Mouse (Mus musculus) cerebral cortex, adult 2 months (tissue): ENCODE data around the gene Tmem217.

Experiments used
- WGBS: fragments of 180-500 bp; shearing (Covaris S2); methylation state at CpG from one replicate; pipeline ENCODE4 v1.1.7; 2018; 5-methylcytosine and 5-hydroxymethylcytosine counted together

The Tmem217 gene

DNA sequence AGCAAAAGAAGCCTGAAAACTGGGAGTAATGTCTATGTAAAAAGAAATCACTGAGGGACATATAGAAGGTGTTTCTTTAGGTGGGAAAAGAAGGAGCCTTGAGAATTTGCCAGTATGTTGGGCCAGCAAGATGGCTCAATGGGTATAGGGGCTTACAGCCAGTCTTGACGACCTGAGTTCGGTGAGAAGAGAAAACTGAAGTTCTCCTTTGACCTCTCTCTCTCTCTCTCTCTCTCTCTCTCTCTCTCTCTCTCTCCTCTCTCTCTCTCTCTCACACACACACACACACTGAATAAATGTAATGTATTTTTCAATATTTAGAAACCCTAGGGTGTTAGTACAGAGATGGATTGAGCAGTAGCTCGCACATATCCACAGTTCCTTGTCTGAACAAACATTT, 3.7 kb downstream of the Tmem217 start:
- 59% methylated on average over 3 of the region's 3 CpGs for WGBS

DNA sequence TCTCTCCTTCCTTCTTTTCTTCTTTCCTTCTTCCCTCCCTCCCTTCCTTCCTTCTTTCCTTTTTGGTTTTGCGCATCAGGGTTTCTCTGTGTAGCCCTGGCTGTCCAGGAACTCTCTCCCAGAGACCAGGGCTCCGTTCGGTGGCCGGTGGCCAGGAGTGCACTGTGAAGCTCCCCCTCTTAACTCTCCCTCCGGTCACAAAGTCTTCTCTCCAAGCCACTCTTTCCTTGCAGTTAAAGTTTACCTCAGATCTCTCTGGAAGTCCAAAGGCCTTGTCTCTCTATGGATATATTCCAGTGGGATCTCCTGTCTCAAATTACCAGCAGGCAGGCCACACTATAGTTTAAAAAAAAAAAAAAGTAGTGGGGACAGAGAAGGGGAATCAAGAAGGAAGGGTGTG, 6.9 kb downstream of the Tmem217 start:
- WGBS, result 98% methylated on average over 5 of the region's 5 CpGs

DNA sequence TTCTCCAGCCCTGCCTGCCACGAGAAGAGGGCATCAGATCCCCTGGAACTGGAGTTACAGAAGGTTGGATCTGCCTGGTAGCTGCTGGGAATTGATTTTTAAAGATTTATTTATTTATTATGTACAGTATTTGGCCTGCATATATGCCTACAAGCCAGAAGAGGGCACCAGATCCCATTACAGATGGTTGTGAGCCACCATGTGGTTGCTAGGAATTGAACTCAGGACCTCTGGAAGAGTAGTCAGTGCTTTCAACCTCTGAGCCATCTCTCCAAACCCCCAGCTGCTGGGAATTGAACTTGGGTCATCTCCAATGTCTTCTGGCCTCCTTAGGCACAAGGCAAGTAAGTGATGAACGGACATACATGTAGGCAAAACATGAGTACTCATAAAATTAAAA, 8.1 kb downstream of the Tmem217 start:
- 81% methylated on average over 2 of the region's 2 CpGs for WGBS

DNA sequence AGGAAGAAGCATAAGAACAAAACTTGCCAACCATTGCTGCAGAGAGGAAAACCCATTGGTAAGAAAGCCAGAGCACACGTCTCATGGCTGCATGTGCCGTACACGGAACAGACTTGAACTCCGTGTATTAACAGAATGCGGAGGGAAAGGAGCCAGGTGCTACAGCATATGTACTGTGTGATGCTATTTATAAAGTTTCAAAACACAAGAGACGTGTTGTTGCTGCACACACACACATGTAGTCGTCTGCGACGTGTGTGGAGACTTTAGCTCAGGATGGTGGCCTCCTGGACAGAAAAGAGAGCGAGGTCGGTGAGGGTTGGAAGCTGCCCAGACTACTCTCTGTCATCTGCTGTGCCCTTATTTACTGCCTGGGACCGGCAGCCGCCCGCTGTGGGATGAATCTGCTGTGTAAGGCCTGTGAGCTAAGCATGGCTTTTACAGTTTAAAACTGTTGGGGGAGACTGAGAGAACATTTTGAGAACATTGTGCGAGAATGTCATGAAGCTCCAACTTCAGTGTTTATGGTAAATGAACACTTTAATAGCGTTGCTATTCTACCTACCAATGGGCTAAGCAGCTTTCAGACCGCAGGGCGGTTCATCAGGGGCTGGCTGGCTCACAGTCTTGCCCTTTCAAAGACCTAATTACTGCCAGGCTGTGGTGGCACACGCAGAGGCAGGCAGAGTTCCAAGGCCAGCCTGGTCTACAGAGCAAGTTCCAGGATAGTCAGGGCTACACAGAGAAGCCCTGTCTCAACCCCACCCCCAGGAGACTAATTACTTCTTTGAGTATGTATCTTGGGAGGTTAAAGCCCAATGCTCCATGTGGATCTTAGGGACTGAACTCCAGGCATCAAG, 9.1 kb downstream of the Tmem217 start:
- 72% methylated on average over 19 of the region's 19 CpGs for WGBS

DNA sequence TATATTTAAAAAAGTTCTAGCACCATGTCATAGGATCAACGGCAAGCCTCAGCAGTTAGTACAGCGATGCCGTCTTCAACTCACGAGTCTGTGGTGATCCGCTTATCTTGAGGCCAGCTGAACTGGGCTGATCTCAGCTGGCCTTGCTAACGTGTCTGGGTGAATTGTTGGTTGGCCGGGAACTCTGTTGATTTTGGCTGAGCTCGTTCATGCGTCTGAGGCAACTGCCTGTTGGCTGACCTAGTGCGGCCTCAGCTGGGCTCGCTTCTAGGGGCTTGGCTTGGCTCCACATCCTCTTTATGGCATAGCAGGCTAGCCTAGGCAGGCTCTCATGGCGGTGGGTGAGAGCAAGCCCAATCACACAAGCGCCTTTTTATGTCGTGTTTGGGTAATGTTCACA, 10.8 kb downstream of the Tmem217 start:
- 68% methylated on average over 14 of the region's 14 CpGs for WGBS

DNA sequence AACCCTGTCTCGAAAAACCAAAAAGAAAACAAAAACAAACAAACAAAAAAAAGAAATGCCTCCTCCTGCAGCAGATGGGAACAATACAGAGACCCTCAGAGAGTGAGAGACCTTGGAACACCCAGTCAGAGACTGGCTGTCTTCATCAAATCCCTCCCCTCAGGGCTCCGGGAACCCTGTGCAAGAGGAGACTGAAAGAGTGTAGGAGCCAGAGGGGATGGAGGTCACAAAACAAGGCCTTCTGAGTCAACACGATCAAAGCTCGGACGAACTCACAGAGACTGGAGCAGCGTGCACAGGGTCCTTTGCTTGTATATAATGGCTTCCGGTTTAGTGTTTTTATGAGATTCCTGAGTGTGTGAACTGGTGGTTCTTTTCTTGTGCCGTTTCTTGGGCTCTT, 11.8 kb downstream of the Tmem217 start:
- WGBS, result 89% methylated on average over 8 of the region's 8 CpGs

DNA sequence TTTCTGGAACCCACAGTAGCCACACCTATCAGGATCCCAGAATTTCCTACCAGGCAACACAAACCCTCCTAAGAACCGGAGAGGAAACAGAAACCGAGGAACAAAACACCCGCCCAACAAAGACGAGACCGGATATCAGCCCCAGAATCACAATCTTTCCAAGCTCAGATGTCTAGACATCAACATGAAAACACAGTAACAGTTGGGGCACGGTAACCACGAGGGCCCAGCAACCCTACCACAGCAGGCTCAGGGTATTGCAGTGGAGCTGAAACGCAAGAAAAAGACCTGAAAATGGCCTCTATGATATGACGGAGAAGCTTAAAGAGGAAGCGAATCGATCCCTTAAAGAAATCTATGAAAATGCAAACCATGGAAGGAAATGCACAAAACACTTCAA, 18.3 kb downstream of the Tmem217 start:
- 89% methylated on average over 11 of the region's 11 CpGs for WGBS

DNA sequence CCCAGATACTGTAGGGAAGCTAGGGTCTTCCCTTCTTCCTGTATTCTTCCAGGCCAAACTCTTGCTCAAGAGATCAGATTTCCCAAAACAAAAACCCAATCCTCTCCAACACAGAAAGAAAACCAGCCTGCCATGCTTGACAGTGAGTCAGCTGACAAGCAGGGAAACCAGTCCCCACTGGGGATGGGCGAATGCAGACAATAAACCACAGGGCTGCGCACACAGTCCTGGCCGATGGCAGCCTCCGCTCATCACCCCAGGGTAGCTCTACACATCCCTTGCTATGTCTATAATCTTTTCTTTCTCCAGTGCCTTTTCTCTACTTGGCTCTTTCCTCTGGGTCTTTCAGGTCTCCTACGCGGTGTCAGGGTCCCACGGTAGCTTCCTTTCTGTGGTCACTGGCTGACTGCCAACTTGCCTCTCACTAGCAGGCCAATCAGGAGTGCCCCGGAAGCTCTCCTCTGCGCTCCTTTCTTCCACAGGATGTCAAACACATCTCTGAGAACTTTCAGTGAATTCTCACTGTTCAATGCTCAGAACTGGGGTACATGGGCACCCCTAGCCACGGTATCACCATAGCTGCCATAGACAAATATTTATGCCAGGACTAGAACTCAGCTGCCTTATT, 20.3 kb downstream of the Tmem217 start:
- 48% methylated on average over 10 of the region's 10 CpGs for WGBS

DNA sequence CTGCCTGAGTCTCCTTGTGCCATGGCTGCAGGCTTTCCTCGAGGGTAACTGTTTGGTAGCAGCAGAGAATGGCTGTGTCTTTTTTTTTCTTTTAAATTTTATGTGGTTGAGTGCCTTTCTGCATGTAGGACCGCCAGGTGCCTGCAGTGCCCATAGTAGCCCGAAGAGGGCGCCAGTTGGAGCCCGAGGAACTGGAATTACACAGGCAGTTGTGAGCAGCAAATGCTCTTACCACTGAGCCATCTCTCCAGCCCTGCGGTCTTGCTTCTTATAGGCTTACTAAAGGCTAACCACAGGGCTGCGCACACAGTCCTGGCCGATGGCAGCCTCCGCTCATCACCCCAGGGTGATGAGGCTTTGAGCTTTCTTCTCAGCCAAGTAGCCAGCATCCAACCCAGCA, 20.9 kb downstream of the Tmem217 start:
- WGBS, result 77% methylated on average over 9 of the region's 9 CpGs

DNA sequence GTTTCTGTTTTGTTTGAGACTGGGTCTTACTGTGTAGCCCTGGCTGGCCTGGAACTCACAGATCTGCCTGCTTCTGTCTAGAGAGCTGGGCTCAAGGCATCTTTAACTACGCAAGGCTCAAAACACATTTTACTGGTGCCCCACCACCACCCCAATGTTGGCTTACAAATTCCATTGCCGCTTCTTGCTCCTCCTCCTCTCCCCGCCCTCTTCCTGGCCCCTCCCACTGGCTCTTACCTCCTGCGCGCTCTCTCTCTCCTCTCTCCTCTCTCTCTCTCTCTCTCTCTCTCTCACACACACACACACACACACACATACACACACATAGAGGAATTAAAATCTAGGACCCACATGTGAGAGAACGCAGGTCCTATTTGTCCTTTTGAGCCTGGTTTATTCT, 21.7 kb downstream of the Tmem217 start:
- WGBS, result 90% methylated on average over 6 of the region's 6 CpGs

DNA sequence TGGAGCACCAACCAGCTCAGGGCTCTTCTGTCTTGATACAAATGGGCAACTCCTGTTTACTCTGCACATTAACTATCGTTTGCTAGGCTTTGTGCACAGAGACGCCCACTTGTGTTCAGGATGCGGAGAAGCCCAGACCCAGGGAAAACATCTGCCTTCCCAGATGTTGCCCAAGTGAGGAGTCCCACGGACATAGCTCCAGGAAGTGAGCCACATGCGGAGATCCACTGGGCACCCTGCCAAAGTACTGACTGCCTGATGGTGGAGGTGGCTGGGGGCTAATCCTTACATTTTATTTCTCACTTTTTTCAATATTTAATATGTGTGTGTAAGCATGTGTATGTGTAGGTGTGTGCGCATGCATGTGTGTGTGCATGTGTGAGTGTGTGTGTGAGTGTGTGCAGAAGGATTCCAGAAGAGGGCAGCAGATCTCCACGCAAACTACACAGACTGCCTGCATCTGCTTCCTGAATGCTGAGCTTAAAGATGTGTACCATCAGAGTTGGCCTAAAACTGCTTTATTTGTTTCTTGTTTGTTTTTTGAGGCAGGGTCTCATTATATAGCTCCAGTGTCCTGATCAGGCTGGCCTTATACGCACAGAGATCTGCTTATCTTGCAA, 23.5 kb downstream of the Tmem217 start:
- 68% methylated on average over 8 of the region's 8 CpGs for WGBS

DNA sequence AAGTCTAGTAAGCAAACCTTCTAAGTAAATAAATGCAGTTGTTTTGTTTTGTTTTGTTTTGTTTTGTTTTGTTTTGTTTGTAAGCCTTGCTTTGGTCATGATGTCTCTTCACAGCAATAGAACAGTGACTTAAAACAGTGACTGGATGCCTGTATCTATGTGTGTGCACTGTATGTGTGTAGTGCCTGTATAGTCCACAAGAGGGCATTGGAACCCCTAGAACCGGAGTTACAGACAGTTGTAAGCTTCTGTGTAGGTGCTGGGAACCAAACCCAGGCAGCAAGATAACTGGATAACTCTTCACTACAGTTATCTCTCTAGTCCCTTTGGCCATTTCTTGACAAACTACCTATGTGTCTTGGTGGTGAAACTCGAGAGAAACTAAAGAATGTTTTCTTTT, 26.6 kb downstream of the Tmem217 start:
- WGBS, result 74% methylated on average over 2 of the region's 2 CpGs

DNA sequence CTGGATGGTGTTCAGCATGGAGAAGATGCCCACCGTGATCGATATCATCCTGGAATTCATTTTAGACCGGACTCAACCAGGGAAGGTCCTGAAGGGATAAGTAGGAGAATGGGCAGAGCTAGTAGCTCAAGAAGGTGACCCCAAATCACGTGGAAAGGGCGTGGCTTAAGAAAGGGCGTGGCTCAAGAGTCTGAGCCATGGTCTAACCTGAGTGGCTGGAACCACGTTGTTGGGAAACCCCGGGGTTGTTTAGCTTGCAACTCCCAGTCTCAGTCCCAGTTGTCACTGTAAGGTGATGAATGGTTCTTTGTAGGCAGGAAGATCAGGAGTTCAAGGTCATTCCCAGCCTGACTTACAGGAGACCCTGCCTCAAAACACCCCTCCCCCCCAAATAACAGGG, 32.5 kb downstream of the Tmem217 start:
- 78% methylated on average over 8 of the region's 8 CpGs for WGBS

DNA sequence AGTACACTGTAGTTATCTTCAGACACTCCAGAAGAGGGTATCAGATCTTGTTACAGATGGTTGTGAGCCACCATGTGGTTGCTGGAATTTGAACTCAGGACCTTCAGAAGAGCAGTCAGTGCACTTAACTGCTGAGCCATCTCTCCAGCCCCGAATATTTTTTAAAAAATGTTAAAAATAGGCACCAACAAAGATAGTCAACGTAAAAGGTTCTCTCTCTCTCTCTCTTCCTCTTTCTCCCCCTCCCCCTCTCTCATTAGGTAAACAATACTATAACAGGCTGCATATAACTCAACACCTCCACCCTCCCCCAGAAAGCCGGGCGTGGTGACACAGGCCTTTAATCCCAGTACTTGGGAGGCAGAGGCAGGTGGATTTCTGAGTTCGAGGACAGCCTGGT, 33.5 kb downstream of the Tmem217 start:
- WGBS, result 86% methylated on average over 5 of the region's 5 CpGs

DNA sequence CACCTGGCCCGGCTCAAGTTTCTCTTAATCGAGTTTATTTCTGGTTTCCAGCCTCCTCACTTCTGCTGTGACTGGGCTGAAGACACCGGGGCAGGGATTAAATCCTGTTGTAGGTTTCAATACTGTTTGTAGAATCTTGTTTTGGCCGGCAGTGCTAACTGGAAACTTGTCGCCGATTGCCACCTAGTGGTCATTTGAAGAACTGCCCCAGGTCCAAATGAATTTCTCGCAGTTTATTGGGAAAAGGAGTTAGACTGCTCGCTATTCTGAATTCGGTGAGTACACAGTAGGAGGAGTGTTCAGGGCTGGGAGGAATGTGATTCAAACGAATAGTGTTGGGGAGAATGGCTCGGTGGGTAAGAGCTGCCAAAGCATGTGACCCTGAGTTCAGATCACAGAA, 37.8 kb downstream of the Tmem217 start:
- under 1% methylated on average over 11 of the region's 11 CpGs for WGBS

DNA sequence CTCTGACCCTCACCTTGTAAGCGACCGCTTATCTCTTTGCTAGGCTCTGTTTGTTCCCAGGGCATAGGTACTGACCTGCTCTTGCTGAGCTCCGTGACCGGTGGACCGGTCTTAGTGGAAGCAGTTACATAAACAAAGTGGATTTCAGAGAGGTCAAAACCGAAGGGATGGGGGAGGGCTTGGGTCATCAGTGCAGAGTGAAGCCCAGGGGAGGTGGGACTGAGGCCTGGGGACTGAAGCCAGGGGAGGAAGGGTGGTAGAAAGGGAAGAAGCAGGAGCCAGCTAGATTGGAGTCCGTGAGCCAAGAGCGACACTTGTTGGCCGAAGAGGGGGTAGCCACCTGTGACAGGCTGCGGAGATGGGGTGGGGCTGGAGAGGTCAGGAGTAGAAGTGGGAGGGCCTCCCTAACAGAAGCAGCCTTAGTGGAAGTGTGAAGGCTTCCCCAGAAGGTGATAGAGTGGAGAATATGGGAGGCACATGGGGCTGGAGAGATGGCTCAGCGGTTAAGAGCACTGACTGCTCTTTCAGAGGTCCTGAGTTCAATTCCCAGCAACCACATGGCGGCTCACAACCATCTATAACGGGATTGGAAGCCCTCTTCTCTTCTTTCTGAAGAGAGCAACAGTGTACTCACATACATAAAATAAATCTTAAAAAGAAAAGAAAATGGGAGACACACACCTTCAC, 39.0 kb downstream of the Tmem217 start:
- 64% methylated on average over 13 of the region's 13 CpGs for WGBS

DNA sequence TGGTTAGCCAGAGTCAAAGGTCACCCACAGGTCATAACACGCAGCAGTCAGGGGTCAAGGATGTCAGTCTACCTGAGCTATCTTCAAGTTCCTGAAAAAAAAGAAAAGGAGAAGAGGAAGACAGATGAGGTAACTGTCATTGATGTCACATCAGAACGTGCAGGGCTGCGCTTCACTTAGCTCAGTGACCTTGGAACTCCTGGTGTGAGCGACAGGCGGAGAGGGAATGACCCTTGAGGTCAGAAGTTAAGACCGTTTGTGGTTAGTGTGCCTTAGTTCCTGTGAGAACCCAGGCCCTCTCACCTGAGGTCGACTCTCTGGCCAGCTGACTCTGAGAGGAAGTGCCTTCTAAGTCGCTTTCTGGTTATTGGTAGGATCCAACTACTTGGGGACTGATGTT, 41.5 kb downstream of the Tmem217 start:
- 86% methylated on average over 8 of the region's 8 CpGs for WGBS

DNA sequence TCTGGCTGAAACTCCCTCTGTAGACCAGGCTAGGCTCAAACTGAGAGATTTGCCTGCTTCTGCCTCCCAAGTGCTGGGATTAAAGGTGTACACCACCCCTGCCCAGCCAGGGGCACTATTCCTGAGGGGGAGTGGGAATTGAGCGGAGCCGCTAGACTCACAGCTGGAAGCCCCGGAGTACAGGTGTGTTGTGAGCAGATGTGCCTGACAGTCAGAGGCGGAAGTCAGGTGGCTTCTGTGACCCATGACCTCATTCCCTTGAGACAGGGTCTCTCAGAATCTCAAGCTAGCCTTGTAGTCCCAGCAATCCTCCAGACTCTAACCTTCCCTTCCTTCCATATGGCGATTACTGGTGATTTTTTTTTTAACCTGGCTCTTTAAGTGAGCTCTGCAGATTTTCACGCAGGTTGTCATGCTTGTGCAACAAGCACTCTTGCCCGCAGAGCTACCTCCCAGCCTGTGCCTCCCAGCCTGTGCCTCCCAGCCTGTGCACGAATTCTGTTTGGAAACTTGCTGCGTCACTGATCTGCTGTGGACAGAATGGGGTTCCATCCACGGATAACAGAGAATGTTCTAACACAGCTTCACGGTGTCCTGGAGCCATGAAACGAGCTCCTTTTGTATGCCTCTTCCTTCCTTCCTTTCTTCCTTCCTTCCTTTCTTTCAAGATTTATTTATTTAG, 43.1 kb downstream of the Tmem217 start:
- 81% methylated on average over 12 of the region's 12 CpGs for WGBS

DNA sequence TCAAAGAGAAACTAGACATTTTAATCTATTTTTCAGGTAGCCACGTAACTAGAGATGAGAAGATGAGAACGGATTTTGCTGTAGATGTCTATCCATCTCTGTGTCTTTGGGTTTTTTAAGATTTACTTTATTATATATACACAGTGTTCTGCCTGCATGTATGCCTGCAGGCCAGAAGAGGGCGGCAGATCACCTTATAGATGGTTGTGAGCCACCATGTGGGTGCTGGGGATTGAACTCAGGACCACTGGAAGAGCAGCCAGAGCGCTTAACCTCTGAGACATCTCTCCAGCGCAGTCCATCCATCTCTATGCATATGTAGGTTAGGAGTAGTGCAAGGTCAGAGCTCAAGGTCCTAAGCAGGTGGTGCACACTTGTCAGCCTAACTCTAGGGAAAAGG, 48.5 kb downstream of the Tmem217 start:
- WGBS, result 76% methylated on average over 5 of the region's 5 CpGs

DNA sequence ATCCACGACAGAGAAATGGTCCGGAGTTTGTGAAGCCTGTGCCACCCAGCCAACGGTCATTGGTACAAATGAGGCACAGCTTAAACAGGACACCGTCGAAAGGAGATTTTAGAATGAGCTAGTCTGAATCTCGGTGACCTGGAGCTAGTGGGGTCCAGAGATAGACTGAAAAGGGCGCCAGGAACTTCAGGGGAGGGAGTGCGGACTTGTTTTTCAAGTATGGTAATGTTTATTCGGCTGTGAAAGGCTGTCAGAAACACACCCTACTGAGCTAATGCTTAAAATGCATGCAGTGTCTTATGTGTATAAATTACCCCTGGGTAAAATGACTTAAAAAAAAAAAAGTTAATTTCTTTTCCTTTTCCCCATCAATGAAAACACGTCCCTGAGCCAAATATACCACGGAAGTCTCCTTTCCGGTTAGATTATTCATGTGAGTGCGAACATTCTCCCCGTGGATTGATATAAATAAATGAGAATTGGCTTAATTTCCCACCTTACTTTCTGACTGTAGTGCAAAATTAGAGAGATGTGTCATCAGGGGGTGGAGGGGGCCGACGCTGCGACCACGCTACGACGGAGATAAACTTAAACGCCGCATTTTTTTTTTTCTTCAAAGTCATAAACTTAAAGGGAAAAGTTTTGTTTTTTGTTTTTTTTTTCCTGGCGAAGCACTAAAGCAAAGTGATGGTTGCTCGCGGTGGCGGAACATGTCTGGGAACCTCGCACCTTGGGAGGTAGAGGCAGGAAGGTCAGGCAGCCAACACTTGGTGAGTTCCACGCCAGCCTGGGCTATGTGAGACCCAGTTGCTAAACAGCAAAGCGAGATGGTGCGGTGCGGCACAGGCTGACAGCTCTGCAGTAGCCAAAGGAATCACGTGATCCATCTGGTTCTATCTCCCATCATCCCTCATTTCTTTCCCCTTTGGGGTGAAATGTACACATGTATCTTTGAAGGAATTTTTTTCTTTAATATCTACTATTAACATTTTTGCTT, 49.2 kb downstream of the Tmem217 start:
- WGBS, result 18% methylated on average over 32 of the region's 32 CpGs
